Mouse (Mus musculus): ENCODE measurements around the gene Rdh7. TPM values are rescaled to one million over a fixed set of nuclear protein-coding genes. Genes with fewer than 3 reads are reported as not detected.

Rdh7 gene
- polyA plus RNA-seq (2021; fragmentation: Nextera tagmentation), result not detected in 2 replicates
- long read RNA-seq, experiment 1, result 0 reads
- long read RNA-seq, experiment 2, result 0 reads

GRCm38 (mm10) chr10:127888605-127889004 lies at the start of gene Rdh7:
Gene Rdh7, minus strand, starts transcription at chr10:127888817.

GRCm38 (mm10) chr10:127898218-127898617 lies 9.6 kb upstream of the Rdh7 start, which contains the start of gene Sdr9c7:
Gene Sdr9c7, plus strand, starts transcription at chr10:127898518.

GRCm38 (mm10) chr10:127866232-127866631 lies 22.4 kb downstream of the Rdh7 start, which contains the start of gene Rdh16f2:
Gene Rdh16f2, plus strand, starts transcription at chr10:127866474.

GRCm38 (mm10) chr10:127849628-127850027 lies 39.0 kb downstream of the Rdh7 start, which contains the start of gene Rdh19:
Gene Rdh19, plus strand, starts transcription at chr10:127849928.

Other genes starting within 250 kb of the Rdh7 start
- gene Stat6, start 245.8 kb downstream of the Rdh7 start, polyA plus RNA-seq (2021; fragmentation: Nextera tagmentation), result 4.6 and 4.7 TPM in 2 replicates
- gene Nemp1, start 221.9 kb downstream of the Rdh7 start, polyA plus RNA-seq (2021; fragmentation: Nextera tagmentation), result 3.9 and 4.3 TPM in 2 replicates
- 5.4 and 11.3 TPM in 2 replicates for gene Nab2, start 220.2 kb downstream of the Rdh7 start, polyA plus RNA-seq (2021; fragmentation: Nextera tagmentation)
- gene Myo1a, start 183.6 kb downstream of the Rdh7 start, polyA plus RNA-seq (2021; fragmentation: Nextera tagmentation), result not detected in 2 replicates
- gene Tac2, start 164.3 kb downstream of the Rdh7 start, polyA plus RNA-seq (2021; fragmentation: Nextera tagmentation), result 21.2 and 22.5 TPM in 2 replicates
- 0.71 and 0.93 TPM in 2 replicates for gene Zbtb39, start 149.3 kb downstream of the Rdh7 start, polyA plus RNA-seq (2021; fragmentation: Nextera tagmentation)
- gene Gpr182, start 137.1 kb downstream of the Rdh7 start, polyA plus RNA-seq (2021; fragmentation: Nextera tagmentation), result 0.47 and 0.53 TPM in 2 replicates
- not detected in 2 replicates for gene Rdh1, start 129.1 kb downstream of the Rdh7 start, polyA plus RNA-seq (2021; fragmentation: Nextera tagmentation)
- not detected in 2 replicates for gene Rdh16f1, start 129.0 kb downstream of the Rdh7 start, polyA plus RNA-seq (2021; fragmentation: Nextera tagmentation)
- 0.15 and 0.16 TPM in 2 replicates for gene Rdh9, start 112.4 kb downstream of the Rdh7 start, polyA plus RNA-seq (2021; fragmentation: Nextera tagmentation)
- gene Rdh16, start 87.7 kb downstream of the Rdh7 start, polyA plus RNA-seq (2021; fragmentation: Nextera tagmentation), result not detected in 2 replicates
- not detected in 2 replicates for gene Rdh19, start 38.9 kb downstream of the Rdh7 start, polyA plus RNA-seq (2021; fragmentation: Nextera tagmentation)
- gene Rdh16f2, start 22.3 kb downstream of the Rdh7 start, polyA plus RNA-seq (2021; fragmentation: Nextera tagmentation), result not detected in 2 replicates
- gene Sdr9c7, start 9.7 kb upstream of the Rdh7 start, polyA plus RNA-seq (2021; fragmentation: Nextera tagmentation), result 0.05 TPM in 1 of 2 replicates, not detected in the other
- gene Hsd17b6, start 118.8 kb upstream of the Rdh7 start, polyA plus RNA-seq (2021; fragmentation: Nextera tagmentation), result not detected in 2 replicates
- 9.5 and 9.8 TPM in 2 replicates for gene Prim1, start 126.4 kb upstream of the Rdh7 start, polyA plus RNA-seq (2021; fragmentation: Nextera tagmentation)
- gene Naca, start 146.8 kb upstream of the Rdh7 start, polyA plus RNA-seq (2021; fragmentation: Nextera tagmentation), result 767 and 841 TPM in 2 replicates
- gene Ptges3, start 170.1 kb upstream of the Rdh7 start, polyA plus RNA-seq (2021; fragmentation: Nextera tagmentation), result 207 and 248 TPM in 2 replicates
- gene Atp5b, start 194.5 kb upstream of the Rdh7 start, polyA plus RNA-seq (2021; fragmentation: Nextera tagmentation), result 1,781 and 2,018 TPM in 2 replicates
- gene Baz2a, start 202.8 kb upstream of the Rdh7 start, polyA plus RNA-seq (2021; fragmentation: Nextera tagmentation), result 3.8 and 4.4 TPM in 2 replicates